Mouse (Mus musculus) fat pad, adult 2 months (tissue): ENCODE results near the gene Ptn.

ENCODE experiments used
- DNase-seq: peaks from one replicate; pipeline ENCODE4 v3.0.0-alpha.2; 2011; ENCODE audit warnings: low read depth, low spot score; ENCODE audit errors: extremely low read depth

Gene Ptn

DNA sequence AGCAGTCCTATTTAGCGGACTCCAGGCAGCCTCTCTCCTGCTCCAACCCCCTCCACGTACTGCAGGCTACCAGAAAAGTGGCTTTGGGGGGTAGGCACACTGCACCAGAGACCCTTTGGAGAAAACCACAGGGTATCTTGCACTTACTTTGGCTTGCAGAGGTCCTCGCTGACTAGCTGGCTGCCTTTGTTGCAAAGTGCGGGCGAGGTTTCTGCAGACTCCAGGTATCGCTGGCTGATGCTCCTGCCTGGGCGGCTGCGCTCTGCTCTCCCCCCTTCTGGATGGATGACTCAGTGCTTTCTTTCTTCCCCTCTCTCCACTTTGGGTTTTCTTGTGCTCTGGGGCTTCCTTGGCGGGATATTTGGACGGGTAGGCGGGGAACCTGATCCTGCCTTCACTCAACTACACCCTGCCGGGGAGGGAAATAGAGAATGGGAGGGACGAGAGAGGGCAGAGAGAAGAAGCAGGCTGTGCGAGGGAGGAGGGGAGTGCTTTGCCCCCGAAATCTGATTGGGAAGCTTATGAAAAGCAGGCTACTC lies at the start of gene Ptn:
Ptn (minus strand) TSS at position 474 of the 539 bp plus-strand sequence.
- DNase-seq: no peak

DNA sequence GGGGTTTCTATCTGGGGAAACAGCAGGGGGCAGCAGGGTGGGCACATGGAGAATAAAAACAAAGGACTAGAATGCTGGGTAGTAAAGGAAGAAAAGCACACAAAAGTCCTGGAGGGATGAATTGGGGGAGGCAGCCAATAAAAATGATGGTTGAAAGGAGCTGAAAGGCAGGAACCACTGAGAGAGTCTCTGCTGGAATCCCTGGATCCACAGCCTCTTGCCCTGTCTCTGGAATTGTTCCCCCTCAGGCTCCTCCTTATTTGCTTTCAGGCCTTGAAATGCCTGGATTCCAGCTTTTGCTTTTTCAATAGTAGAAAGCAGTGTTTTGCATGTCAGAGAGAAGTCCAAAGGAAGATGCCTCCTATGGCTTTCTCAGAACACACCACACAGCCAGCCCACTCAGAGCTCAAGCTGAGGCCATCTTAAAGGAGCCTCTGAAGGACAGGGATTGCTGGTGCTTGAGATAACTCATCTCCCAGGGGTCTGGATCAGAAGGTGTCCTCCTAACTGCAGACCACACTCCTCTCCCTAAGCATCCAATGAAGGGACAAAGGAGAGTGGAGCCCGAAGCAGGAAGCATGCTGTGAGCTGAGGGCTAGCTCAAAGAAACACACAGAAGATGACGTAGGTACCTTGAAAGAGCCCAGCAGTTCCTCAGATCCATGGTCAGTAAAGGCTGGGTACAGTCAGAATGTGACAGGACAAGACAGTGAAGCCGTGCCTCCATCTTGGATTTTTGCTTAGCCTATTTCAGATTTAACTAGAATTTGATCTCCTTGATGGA lies 48.4 kb upstream of the Ptn start:
- no peak for DNase-seq

DNA sequence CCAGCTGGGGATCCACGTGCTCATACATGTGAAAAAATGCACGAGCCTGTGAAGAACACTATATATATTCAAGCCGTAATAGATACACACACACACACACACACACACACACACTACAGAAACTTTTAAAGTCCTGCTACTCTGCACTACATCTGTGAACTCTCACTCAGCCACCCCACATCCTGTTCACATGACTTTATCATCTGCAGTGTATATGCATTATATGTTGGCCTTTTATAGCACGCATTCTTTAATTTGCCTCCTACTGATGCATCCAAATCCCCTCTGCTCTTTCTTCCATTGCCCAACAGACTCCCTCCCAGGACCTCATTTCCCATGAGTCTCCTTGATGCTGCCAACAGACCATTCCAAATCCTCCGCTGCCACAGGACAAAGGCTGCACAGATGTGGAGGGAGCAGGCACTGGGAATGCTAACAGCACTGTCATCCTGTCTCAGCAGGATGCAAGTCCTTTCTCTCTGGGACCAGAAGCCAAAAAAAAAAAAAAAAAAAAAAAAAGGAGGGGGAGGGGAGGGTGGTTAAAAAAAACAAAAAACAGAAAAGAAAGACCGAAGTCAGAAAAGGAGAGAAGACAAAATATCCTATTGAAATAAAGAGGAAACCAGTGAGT lies 47.7 kb upstream of the Ptn start:
- no peak for DNase-seq

DNA sequence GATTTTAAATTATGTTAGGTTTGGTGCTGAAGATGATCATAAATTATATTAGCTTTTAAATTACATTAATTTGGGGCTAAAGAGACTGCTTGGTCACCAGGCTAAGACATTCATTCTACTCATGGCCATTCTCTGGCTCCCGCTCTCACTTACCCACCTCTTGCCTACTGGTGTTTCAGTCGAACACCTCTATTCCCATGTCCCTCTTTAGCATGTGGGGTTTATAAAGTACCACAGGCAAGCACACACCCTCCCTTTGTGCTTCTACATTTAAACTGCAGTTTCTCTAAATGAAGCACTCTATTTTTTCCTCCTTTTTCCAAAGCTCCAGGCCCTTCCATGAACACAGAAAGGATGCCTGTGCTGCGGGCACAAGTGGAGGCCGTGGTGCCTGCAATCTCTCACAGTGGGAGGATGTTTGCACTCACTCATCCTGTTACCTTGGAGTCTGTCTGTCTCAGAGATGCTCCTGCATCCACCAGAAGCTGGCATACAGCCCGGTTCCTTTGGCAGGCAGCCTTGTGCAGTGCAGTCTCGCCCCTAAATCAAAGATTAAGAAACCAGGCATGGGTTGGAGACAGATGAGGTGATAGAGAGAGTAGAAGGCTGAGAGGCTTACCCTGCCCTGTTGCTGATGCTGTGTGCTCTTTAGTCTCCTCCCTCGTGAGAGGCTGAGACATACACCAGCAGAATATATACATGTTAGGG lies 40.6 kb upstream of the Ptn start:
- DNase-seq: no peak

DNA sequence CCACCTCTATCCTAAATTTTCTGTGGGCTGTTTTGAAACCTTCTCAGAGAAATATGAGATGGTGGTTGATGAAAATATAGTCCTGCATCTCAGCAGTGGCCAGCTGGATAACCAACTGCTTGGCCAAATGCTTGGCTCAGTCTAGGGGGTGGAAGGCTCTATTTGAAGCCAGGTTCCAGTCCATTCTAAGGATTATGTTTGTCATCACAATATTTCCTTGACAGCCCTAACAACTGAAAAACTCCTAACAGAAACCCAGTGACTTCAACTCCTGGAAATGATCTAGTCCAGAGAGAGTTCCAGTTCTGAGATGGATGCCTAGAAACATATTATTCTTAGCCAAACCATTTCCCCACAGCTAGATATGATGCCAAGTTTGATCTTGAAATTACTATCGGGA lies 35.3 kb upstream of the Ptn start:
- DNase-seq: no peak

DNA sequence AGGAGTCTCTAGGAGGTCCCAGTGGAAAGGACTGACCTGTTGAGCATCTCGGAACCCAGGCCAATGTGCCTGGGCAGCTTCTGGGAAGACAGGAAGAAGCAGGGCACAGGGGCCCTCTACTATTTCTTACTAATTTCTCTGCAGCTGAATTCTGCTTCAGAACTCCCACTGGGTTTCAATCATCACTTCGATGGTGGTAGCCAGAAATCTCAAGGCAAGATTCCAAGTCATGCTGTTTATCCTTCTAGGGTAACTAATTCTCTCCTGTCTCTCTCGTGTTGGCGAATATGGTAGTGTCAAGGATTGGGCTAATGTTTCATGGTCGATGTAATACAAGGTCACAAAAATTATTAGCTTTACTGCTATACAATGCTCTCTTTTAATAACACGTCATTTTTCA lies 34.2 kb upstream of the Ptn start:
- no peak for DNase-seq

DNA sequence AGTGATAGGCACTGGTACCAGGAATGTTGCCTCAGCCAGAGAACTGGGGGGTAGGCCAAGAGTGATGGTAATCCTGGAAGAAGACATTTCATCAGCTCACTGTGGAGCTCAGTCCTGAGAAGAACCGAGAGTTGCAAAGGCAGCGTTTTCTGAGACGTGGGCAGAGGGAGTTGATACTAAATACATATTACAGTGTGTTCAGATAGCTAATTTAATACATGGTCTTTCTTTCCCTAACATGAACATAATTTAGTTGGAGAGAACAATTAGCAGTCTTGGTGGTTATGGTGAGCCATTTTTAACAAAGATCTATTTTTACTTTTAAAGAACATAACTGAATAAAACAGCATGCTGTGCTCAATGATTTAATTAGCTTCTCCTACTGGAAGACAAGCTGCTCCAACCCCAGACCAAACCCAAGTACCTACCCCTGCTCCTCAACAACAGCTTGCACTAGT lies 33.0 kb upstream of the Ptn start:
- no peak for DNase-seq

DNA sequence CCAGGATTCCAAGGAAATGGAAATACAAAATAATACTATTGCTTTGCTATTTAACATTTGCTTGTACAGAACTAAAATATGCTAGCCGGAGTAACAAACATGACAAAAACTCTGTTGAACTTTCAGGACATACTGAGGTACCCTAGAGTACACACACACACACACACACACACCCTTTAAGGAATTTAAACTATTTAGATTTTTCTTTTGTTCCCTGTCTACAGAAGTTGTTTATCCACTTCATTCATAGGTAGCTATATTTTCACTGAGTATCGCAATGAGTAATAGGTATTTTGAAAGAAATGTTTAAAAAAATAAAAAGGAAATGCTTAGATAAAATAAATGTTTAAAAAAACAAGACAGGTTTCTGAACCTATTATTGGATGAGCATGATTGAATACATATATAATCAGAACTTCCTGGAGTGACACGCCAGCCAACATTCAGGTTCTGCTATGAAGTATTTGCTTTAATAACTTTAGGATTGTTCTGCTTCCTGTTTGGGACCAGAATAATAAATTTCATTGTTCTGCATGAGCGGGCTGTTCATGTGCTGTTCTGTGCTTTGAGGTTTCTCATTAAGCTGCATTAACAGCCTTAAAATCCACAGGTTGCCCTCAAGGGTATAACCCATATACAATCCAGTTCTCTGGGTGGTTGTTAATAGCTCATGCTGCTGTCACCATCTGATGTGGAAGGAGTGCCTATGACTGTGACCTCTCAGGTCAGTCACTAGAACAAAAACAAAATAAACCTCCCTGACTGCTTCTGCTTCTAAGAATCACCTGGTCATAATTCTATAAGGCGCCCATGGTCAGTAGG lies 32.3 kb upstream of the Ptn start:
- DNase-seq: no peak

DNA sequence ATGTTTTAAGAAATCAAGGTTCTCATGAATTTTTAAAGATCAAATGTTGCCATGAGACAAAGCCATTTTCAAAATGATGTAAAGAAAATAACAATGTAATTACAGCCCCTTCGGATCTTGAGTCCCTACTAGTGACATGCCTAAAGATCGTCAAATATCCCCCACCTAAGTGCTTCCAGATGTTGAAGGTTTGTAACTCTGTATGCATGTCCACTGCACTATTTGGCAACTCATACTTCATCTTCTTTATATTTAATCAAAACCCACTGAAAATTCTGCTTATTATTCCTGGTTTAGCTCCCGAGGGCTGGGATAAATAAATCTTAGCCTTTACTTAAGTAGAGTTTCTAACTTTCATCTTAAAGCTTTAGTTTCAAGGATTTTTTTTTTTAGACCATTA lies 31.7 kb upstream of the Ptn start:
- no peak for DNase-seq

DNA sequence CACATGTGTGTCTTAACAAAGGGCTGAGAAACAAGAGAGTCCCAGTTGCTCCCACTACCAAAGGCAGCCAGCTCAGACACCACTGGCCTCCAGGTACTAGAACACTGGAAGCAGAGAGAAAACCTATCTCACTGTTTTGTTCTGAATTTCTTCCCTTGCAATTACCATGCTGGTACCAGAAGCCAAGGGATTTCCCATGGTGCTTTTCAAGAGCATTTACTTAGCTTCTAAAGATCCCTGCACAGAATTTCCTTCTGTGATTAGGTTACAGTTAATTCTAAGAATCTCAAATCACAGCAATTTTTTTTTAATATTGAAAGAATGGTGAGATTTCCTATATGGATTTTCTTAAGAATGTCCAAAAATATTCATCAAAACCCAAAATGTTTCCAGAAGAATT lies 31.2 kb upstream of the Ptn start:
- no peak for DNase-seq

DNA sequence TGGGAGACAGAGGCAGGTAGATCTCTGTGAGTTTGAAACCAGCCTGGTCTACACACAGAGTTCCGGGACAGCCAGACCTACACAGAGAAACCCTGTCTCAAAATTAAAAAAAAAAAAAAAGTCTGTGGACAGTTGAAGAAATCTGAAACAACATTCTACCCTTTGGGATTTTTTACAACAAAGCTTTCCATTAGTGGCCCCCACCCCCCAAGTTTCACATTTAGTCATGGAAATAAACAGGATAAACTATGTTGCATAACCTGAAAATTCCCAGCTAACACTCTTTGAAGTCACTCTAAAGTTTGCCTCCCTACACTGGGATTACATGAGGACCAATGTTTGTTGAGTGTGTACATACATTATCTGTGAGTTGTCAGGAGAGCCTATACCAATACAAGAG lies 28.7 kb upstream of the Ptn start:
- DNase-seq: no peak

DNA sequence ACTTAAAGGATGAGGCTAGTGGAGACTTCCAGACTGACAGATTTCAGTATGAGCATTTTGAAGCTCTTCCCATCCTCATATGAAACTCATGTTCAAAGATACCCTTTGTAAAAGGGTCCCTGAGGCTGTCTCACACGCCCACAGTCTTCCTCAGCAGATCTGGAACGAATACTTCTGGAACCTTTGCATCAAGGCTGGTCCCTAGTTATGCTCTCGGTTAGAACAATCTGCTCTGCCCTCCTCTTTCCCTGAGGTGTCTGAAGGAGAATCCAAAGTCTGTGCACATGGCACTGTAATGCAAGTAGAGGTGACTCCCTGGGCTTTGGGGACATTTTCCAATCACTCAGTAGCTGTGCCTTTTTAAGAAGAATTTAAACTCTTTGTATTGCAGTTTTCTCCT lies 25.3 kb upstream of the Ptn start:
- DNase-seq: no peak

DNA sequence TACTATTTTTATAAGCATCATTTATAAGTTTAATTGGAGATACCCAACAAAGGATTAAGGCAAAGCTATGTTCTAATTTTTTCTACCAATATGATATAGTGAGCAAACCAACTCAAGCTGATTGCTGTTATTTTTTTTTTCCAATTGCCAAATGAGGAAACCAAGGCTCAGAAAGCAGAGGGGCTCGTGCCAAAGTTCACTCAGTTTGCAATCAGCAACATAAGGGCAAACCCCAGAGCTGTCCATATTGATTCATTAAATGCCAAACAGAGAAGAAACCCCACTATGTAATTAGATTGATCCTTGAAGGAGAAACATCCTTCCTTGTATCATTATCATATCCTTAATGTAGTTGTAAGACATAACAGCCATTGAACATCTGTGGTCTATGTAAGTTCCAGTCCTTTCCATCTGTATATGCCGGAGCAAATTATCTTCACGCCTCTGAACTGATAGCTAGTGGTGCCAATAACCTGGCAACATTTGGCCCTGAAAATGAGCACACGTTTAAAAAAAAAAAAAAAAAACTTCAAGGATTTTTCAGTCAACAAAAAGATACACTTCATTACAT lies 24.8 kb upstream of the Ptn start:
- DNase-seq: no peak

DNA sequence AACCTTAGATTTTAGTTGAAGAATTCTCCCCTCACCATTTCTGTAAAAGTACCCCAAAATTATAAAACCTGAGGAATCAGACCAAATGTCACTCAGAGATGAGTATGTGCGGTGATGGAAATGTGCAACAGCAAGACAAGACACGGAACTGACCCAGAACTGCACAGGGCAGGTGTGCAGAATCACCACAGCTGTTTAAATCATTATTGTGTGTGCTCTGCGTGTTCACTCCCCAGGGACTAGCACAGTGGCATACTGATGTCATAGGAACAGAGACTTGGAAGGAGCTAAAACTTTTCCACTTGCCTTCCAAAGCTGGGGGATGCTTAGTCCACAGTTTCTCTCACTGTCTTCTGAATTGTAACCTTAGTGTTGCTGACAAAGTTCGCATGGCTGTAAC lies 22.7 kb upstream of the Ptn start:
- no peak for DNase-seq

DNA sequence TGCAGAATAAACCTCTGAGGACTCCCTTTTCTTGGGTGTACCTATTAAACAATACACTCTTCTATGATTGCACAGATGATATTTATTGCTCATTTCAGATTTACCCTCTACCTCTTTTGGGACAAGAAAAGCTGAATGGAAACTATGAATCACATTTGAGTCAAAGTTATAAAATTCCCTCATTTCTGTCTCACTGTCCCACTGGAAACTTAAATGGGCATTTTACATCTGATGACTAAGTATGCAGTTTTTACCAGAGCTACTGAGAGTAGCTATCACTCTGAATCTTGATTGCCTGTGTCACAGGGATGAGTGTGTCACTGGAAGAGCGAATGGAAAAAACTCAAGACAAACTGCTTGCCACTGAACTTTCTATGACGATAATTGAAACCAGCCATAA lies 22.2 kb upstream of the Ptn start:
- DNase-seq: no peak

DNA sequence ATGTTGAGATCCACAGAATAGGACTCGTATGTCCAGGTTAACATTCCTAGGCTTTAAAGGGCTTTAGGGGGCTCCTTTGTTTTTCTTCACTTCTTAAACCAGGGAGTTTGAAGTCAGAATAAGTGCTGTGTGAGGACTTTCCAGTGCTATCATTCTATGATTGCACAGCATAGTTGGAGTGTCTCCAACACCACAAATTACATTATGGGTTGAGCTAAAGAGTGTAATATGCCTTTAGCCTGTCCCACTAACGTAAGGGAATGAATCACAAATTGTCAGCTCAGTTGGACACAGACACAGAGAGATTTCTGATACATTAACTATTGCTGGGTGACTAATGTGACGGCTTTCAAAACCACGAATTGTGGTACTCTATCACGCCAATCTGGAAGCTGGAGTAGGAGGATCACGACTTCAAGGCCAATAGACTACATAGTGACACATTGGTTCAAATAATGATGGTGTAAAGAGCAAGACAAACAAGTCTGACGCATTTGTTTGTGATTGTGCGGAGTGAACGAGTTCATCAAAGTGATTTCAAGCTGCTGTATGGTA lies 20.4 kb upstream of the Ptn start:
- DNase-seq: no peak

DNA sequence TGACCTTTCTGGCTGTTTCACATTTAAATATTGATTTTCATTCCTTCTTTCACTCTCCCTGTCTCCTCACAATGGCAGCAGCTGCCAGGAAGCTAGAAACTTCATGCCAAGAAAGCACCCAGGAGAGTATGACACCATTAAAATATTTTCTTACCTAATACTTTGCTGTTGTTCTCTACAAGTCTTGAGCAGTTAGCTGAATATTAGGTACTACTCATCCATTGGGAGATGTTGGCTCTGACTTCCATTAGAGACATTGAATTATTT lies 9.7 kb upstream of the Ptn start:
- no peak for DNase-seq

DNA sequence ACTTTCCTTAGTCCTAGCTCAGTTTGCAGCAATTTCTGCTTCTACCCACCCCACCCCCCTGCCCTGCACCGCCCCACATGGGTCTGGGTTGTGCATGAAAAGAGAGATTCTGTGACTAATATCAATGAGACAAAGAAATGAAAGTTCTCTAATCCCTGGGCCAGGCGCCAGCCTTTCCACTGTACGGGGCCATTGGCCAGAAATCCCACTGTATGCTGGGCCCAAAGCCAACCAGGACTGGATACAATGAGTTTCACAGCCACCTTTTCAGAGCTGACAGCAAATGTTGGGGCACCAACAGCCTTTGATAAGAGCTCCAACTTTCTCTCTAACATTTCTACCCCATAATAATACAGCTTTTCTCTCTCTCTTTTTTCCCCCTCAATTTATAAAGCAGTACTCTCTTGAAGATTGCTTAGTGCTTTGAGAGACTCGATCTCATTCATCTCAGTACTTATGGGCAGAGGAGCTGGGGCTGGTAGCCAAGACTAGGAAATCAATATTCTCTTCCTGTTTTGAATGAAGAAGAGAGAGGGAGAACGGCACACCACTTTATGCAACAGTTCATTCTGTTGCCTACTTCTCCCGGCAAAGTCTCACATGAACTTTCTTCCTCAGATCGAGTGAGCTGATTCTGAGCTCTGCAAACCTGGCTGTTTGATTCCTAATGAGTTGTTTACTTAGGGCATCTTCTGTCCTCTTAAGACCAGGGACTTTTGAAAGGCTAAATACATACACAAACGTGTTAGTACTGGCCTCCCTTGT lies 9.2 kb upstream of the Ptn start:
- no peak for DNase-seq

DNA sequence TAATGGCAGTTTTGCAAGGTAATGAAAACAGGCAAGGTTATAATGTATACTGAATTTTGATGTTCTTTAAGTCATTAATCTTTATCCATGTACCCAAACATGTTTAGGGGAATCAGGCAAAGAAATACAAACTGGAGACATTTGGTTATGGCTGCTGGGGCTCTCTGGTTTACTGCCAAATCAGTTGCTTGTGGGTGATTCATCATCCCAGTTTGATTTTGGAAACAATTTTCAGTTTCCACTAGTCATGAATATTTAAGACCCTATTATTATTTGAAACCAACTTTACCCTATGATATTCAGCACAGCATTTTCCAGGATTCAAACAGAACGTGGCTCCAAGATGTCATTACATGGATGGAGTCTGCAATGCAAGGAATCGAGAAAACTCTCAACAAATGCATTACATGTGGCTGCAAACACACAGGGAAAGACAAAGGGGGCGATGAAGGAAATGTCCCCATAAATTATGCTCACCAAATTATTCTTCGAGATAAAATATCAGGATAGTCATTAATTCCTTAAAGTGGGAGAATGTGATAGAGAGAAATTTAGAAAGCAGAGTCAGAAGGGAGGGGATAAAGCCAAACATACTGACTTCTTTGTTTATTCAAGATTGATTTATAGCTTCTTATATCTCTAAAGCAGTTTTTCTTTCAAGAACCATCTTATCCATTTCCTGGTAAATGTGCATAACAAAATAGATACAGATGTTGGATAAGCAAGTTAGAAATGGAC lies 8.4 kb upstream of the Ptn start:
- no peak for DNase-seq
